Mouse (Mus musculus) heart, postnatal 4 days (tissue): ENCODE data around the gene Ifi27l2a. TPM values are rescaled to one million over a fixed set of nuclear protein-coding genes. Genes with fewer than 3 reads are reported as not detected.

Experiments
- DNase-seq: peaks from one replicate; pipeline ENCODE4 v3.0.0; 2021
- total RNA-seq, 2 experiments: library from RNA; stranded (reverse); gene quantifications; 2 replicates each; pipeline ENCODE4 v1.2.3; 2021

The Ifi27l2a gene
- total RNA-seq, 2 experiments from 2014 or later, result 6.6 to 8.9 TPM

- peak; percentile 98 for DNase-seq
Measured at GRCm38 (mm10) chr12:103425729-103426470, 17.6 kb downstream of the Ifi27l2a start, which contains the start of gene Ddx24. TSS of gene Ddx24 (minus strand) at chr12:103425830.

GRCm38 (mm10) chr12:103425016-103425728, 18.3 kb downstream of the Ifi27l2a start:
- DNase-seq, result no peak

- no peak for DNase-seq
Measured at GRCm38 (mm10) chr12:103408144-103408543, 35.3 kb downstream of the Ifi27l2a start.

GRCm38 (mm10) chr12:103407720-103408119, 35.8 kb downstream of the Ifi27l2a start, which contains the start of gene 9330161L09Rik:
TSS of gene 9330161L09Rik (minus strand) at chr12:103407820.
- no peak for DNase-seq

GRCm38 (mm10) chr12:103404131-103404530, 39.3 kb downstream of the Ifi27l2a start:
- no peak for DNase-seq

- DNase-seq, result no peak
Measured at GRCm38 (mm10) chr12:103396751-103397150, 46.7 kb downstream of the Ifi27l2a start.

- no peak for DNase-seq
Measured at GRCm38 (mm10) chr12:103395486-103396275, 47.8 kb downstream of the Ifi27l2a start.

- no peak for DNase-seq
Measured at GRCm38 (mm10) chr12:103393528-103393927, 50.0 kb downstream of the Ifi27l2a start.

Other genes starting within 250 kb of the Ifi27l2a start
- under 1 TPM; 0.62 to 0.65 TPM for gene Prima1, start 201.5 kb downstream of the Ifi27l2a start, total RNA-seq
- not detected for gene Fam181a, start 132.7 kb downstream of the Ifi27l2a start, total RNA-seq
- gene Asb2, start 87.7 kb downstream of the Ifi27l2a start, total RNA-seq, result 100 to 1,000 TPM; 330 to 353 TPM
- gene Otub2, start 55.0 kb downstream of the Ifi27l2a start, total RNA-seq, result 1 to 10 TPM; 3.7 to 4.2 TPM
- 1 to 10 TPM; 2.5 to 3.3 TPM for gene 9330161L09Rik, start 35.9 kb downstream of the Ifi27l2a start, total RNA-seq
- 10 to 100 TPM; 81.7 to 85.4 TPM for gene Ddx24, start 17.9 kb downstream of the Ifi27l2a start, total RNA-seq
- gene Ifi27, start 9.5 kb downstream of the Ifi27l2a start, total RNA-seq, result 10 to 100 TPM; 42.7 to 45.6 TPM
- not detected for gene Ifi27l2b, start 13.5 kb upstream of the Ifi27l2a start, total RNA-seq
- under 1 TPM; 0.29 to 0.33 TPM for gene Ppp4r4, start 88.6 kb upstream of the Ifi27l2a start, total RNA-seq
- gene Serpina10, start 187.8 kb upstream of the Ifi27l2a start, total RNA-seq, result not detected
- gene Serpina6, start 213.5 kb upstream of the Ifi27l2a start, total RNA-seq, result not detected
- not detected for gene Serpina16, start 232.5 kb upstream of the Ifi27l2a start, total RNA-seq